Mouse (Mus musculus) ZHBTc4 (cell line): ENCODE measurements at regions not wholly inside any gene's neighbourhood (a gene's known extent, or its start where the extent isn't known, plus 50 kb on each side); places are given as distances from the start of the nearest gene placed in this dataset.

Experiments
- DNase-seq: peaks from one replicate; pipeline ENCODE4 v3.0.0-alpha.2; 2011; ENCODE audit warnings: low read depth, low spot score

GRCm38 (mm10) chr5:45036430-45036829 lies 236.9 kb upstream of the Ldb2 start:
- no peak for DNase-seq

GRCm38 (mm10) chr5:45033146-45033545 lies 233.7 kb upstream of the Ldb2 start:
- DNase-seq: no peak

- peak; percentile 51 for DNase-seq
Observed at GRCm38 (mm10) chr5:45027876-45028275, 228.4 kb upstream of the Ldb2 start.

GRCm38 (mm10) chr5:45025383-45025782 lies 225.9 kb upstream of the Ldb2 start:
- no peak for DNase-seq

- no peak for DNase-seq
Observed at GRCm38 (mm10) chr5:45007930-45008329, 208.4 kb upstream of the Ldb2 start.

- DNase-seq: no peak
Observed at GRCm38 (mm10) chr5:45000996-45001395, 201.5 kb upstream of the Ldb2 start.

- DNase-seq: no peak
Observed at GRCm38 (mm10) chr5:44999032-44999431, 199.6 kb upstream of the Ldb2 start.

GRCm38 (mm10) chr5:44975456-44976195 lies 176.1 kb upstream of the Ldb2 start:
- no peak for DNase-seq

GRCm38 (mm10) chr5:44943023-44943921 lies 143.8 kb upstream of the Ldb2 start:
- DNase-seq: no peak

GRCm38 (mm10) chr5:44942575-44942974 lies 143.1 kb upstream of the Ldb2 start:
- DNase-seq: no peak

- DNase-seq: no peak
Observed at GRCm38 (mm10) chr5:44925476-44925875, 126.0 kb upstream of the Ldb2 start.

- no peak for DNase-seq
Observed at GRCm38 (mm10) chr5:44922129-44922775, 122.8 kb upstream of the Ldb2 start.

- DNase-seq: no peak
Observed at GRCm38 (mm10) chr5:44917816-44918213, 118.3 kb upstream of the Ldb2 start.

- no peak for DNase-seq
Observed at GRCm38 (mm10) chr5:44917173-44917815, 117.8 kb upstream of the Ldb2 start.

GRCm38 (mm10) chr5:44902541-44902940 lies 103.1 kb upstream of the Ldb2 start:
- DNase-seq: no peak

GRCm38 (mm10) chr5:44886566-44887070 lies 87.1 kb upstream of the Ldb2 start:
- DNase-seq: no peak

GRCm38 (mm10) chr5:44876946-44877345 lies 77.5 kb upstream of the Ldb2 start:
- no peak for DNase-seq

GRCm38 (mm10) chr5:44872243-44872642 lies 72.8 kb upstream of the Ldb2 start:
- DNase-seq: no peak

GRCm38 (mm10) chr5:44863887-44864286 lies 64.4 kb upstream of the Ldb2 start:
- no peak for DNase-seq

- no peak for DNase-seq
Observed at GRCm38 (mm10) chr5:44863349-44863748, 63.9 kb upstream of the Ldb2 start.

GRCm38 (mm10) chr5:44854189-44854588 lies 54.7 kb upstream of the Ldb2 start:
- no peak for DNase-seq
